Comparison of ENCODE assay signal across 7 mouse cellular contexts in the genomic region with DNA sequence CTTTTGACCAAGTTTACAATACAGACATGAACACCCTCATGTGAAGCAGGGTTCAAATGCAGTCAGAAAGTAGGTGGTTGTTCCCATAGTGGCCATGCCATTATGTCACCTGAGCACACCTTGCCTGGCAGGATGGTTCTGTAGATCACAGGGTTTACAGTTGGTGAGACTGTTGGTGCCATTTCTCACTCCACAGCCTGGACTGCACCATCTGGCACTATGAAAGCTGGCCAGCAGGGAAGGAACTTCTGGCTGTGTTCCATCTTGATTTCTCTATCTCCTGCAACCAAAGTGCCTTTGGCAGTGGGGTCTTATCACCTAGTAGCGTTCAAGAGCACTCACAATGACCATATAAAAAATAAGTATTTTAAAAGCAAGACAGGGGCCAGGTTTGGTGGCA.
DNase-seq lines count a peak whose midpoint lies in the region; ATAC-seq and TF ChIP-seq lines count a peak whose summit lies in the region.
"Not testable (repeated sequence)": the region's sequence is repeated elsewhere in the genome, so short reads cannot be mapped to it uniquely, and the experiment has no call there.

No protein-coding gene starts in this region.

- H3K27ac ChIP-seq in cerebellum, adult 2 months (ENCODE audit: insufficient read depth, low read length); forebrain, embryonic 14.5 days (ENCODE audit: low read depth, low read length): not testable (repeated sequence)

- 19% methylated on average over 1 of the region's 1 CpGs for WGBS in cerebellum, adult 2 months
- 65% methylated on average over 1 of the region's 1 CpGs for WGBS in forebrain, embryonic 14.5 days

- not testable (repeated sequence) for H3K36me3 ChIP-seq in forebrain, embryonic 14.5 days (ENCODE audit: control insufficient read depth, insufficient read depth, low read length)

- DNase-seq in cerebellum, adult 11-12 months = peak; percentile 80
- DNase-seq in cerebellum, adult 2 months = peak; percentile 69 to 84
- DNase-seq in cerebellum, adult 9-10 months = peak; percentile 86
- peak; percentile 60 to 72 for DNase-seq in cerebellum, postnatal 10 days
- DNase-seq in cerebellum, postnatal 25 days = peak; percentile 71
- not testable (repeated sequence) for DNase-seq in forebrain, embryonic 14.5 days (ENCODE audit: low spot score)

- peak; percentile 79; the same call in 1 of the 2 replicates for ATAC-seq in cerebellum, adult (ENCODE audit: insufficient number of reproducible peaks, low FRiP score, low TSS enrichment)
- peak; percentile 40; the same call in 1 of the 2 replicates for ATAC-seq in forebrain, embryonic 14.5 days

- H3K4me3 ChIP-seq in cerebellum, adult 2 months (replicated peaks; ENCODE audit: insufficient read depth, low read depth, low read length); forebrain, embryonic 14.5 days (ENCODE audit: low read depth, low read length): not testable (repeated sequence)

- TF ChIP-seq CTCF in cerebellum, adult 2 months (IDR thresholded peaks at IDR 0.05; ENCODE audit: borderline replicate concordance, insufficient read depth, low read depth, low read length) = not testable (repeated sequence)

- not testable (repeated sequence) for H3K9ac ChIP-seq in forebrain, embryonic 14.5 days (ENCODE audit: low read length)

- TF ChIP-seq POLR2A in cerebellum, adult 2 months (IDR thresholded peaks at IDR 0.05; ENCODE audit: borderline replicate concordance, insufficient read depth, low read length) = not testable (repeated sequence)

- H3K4me1 ChIP-seq in cerebellum, adult 2 months (ENCODE audit: control insufficient read depth, insufficient read depth, low read length); forebrain, embryonic 14.5 days (ENCODE audit: control insufficient read depth, insufficient read depth, low read length): not testable (repeated sequence)

- not testable (repeated sequence) for H3K27me3 ChIP-seq in cerebellum, adult 2 months (ENCODE audit: control insufficient read depth, insufficient read depth, low read length); forebrain, embryonic 14.5 days (replicated peaks; ENCODE audit: control insufficient read depth, insufficient read depth, low read length)

- H3K9me3 ChIP-seq in forebrain, embryonic 14.5 days (replicated peaks; ENCODE audit: control insufficient read depth, low read length) = not testable (repeated sequence)

- not testable (repeated sequence) for H3K4me2 ChIP-seq in forebrain, embryonic 14.5 days (ENCODE audit: low read length)
